Mouse (Mus musculus) liver, adult 2 months (tissue): Measurements from ENCODE around the gene Eme1. TPM values are rescaled to one million over a fixed set of nuclear protein-coding genes. Genes with fewer than 3 reads are reported as not detected.

ENCODE experiments used
- DNase-seq: peaks from one replicate; pipeline ENCODE4 v3.0.0-alpha.2; 2011; ENCODE audit warnings: low read depth, low spot score; ENCODE audit errors: extremely low read depth
- H3K27ac ChIP-seq: fragments of 200-500 bp; replicated peaks from 2 replicates; pipeline ENCODE4 v1.5.1; 2012; ENCODE audit warnings: low read depth, mild to moderate bottlenecking, control low read depth, inconsistent platforms, low read length; ENCODE audit not compliant: insufficient read depth
- H3K27me3 ChIP-seq: fragments of 200-500 bp; 2 replicates; pipeline ENCODE4 v1.6.1; 2012; ENCODE audit warnings: mild to moderate bottlenecking, moderate library complexity, low read length, inconsistent platforms; ENCODE audit not compliant: control insufficient read depth, insufficient read depth
- H3K36me3 ChIP-seq: fragments of 200-500 bp; 2 replicates; pipeline ENCODE4 v1.6.1; 2012; ENCODE audit warnings: low read length, inconsistent platforms; ENCODE audit not compliant: control insufficient read depth, insufficient read depth
- H3K4me1 ChIP-seq: fragments of 200-500 bp; 2 replicates; pipeline ENCODE4 v1.6.1; 2011; ENCODE audit warnings: low read length; ENCODE audit not compliant: control insufficient read depth, insufficient read depth
- H3K4me3 ChIP-seq: fragments of 200-500 bp; 2 replicates; pipeline ENCODE4 v1.5.1; 2011; ENCODE audit warnings: low read depth, mild to moderate bottlenecking, control low read depth, low read length, moderate library complexity; ENCODE audit not compliant: insufficient read depth
- H3K79me2 ChIP-seq: fragments of 200-500 bp; 2 replicates; pipeline ENCODE4 v1.6.1; 2012; ENCODE audit warnings: inconsistent platforms, mild to moderate bottlenecking, low read length, moderate library complexity; ENCODE audit not compliant: control insufficient read depth, insufficient read depth
- H3K9ac ChIP-seq: fragments of 200-500 bp; 2 replicates; pipeline ENCODE4 v1.6.1; 2012; ENCODE audit warnings: low read depth, mild to moderate bottlenecking, control low read depth, inconsistent platforms, low read length
- CTCF ChIP-seq: fragments of 200-500 bp; IDR thresholded peaks from 2 replicates; pipeline ENCODE4 v1.5.1; 2011; ENCODE audit warnings: low read depth, low read length, control low read depth
- POLR2A ChIP-seq: fragments of 200-500 bp; IDR thresholded peaks from 2 replicates; pipeline ENCODE4 v1.6.1; 2011; ENCODE audit warnings: low read length, control low read depth; ENCODE audit not compliant: insufficient read depth; ENCODE audit errors: extremely low read depth
- WGBS: fragments of 180-500 bp; shearing (Covaris S2); methylation state at CpG from one replicate; pipeline ENCODE4 v1.1.7; 2018; 5-methylcytosine and 5-hydroxymethylcytosine counted together
- polyA plus RNA-seq: library from polyadenylated mRNA; depleted of rRNA; stranded (reverse); fragments of >200 nt; gene quantifications from 2 replicates; pipeline ENCODE4 v1.2.3, GENCODE M21; 2012
- total RNA-seq: library from RNA; depleted of rRNA; stranded (reverse); fragments of >200 nt; gene quantifications from 2 replicates; pipeline ENCODE4 v1.2.3, GENCODE M21; 2014

Eme1 gene
- total and polyA plus RNA-seq, 2 experiments: 0.09 TPM; not detected in 1

DNA sequence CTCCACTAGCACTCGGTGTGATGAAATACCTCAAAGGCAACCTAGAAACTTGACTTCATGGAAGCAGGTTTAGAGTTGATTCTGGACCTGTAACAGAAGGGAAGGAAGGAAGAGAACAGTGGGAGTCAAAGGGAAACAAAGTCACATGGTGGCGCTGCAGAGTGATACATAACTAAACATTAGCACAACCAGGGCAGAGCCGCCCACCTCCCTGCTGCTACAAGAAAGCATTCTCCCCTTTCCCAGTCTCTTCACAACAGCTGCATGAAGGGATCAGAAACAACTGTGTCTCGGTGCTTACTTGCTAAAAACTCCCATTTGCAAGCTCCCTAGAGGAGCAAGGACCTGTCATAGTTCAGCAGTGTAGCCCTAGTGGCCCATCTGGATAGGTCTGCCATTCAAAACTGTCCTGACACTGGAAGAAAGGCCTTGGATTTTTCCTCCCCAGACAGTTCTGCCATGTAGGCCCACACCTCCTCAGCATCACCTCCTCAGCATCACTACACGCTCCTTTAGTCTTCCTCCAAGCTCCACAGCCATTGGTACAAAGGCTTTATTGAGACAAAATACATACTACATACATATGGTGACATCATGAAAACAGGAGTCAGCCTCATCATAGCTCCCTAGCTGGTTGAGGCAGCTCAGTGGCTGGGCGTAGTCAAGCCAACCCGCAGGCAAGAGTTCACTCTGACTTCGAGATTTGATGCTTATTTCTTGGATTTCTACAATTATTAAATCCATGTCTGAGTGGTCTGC lies 9.1 kb downstream of the Eme1 start:
- H3K9ac ChIP-seq: no peak overlapping the region
- no peak overlapping the region for H3K27ac ChIP-seq
- H3K4me1 ChIP-seq: no peaks in the 10 kb centered on the region
- TF ChIP-seq CTCF (no peak), POLR2A (no peak)
- H3K27me3 ChIP-seq: no peaks in the 10 kb centered on the region
- no peaks in the 10 kb centered on the region for H3K79me2 ChIP-seq
- H3K4me3 ChIP-seq: no peak overlapping the region
- no peak for DNase-seq
- peaks cover 41% of the 10 kb centered on the region for H3K36me3 ChIP-seq
- WGBS: 93% methylated on average over 8 of the region's 8 CpGs

DNA sequence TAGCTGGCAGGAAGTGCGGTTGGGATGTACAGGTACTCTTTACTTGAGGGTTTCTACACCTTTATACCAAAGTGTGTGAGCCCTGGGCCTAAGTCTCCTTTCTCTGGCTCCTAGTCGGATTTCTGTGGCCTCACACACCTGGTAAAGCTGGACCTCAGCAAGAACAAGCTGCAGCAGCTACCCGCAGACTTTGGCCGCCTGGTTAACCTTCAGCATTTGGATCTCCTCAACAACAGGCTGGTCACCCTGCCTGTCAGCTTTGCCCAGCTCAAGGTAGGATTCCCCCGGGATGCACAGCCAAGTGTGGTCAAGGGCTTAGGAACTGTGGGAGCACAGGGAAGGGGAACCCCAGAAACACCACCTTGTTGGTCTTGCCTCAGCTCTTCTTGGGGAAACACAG lies 19.3 kb downstream of the Eme1 start:
- peak; percentile 81 for DNase-seq
- H3K36me3 ChIP-seq: peaks cover 31% of the 10 kb centered on the region
- H3K4me1 ChIP-seq: peaks cover 19% of the 10 kb centered on the region
- 43% methylated on average over 5 of the region's 5 CpGs for WGBS
- no peaks in the 10 kb centered on the region for H3K27me3 ChIP-seq
- no peak for TF ChIP-seq POLR2A
- TF ChIP-seq CTCF: no peak
- no peak overlapping the region for H3K9ac ChIP-seq
- H3K27ac ChIP-seq: no peak overlapping the region
- H3K4me3 ChIP-seq: no peak overlapping the region
- peaks cover 9% of the 10 kb centered on the region; the same call in 1 of the 2 replicates for H3K79me2 ChIP-seq

DNA sequence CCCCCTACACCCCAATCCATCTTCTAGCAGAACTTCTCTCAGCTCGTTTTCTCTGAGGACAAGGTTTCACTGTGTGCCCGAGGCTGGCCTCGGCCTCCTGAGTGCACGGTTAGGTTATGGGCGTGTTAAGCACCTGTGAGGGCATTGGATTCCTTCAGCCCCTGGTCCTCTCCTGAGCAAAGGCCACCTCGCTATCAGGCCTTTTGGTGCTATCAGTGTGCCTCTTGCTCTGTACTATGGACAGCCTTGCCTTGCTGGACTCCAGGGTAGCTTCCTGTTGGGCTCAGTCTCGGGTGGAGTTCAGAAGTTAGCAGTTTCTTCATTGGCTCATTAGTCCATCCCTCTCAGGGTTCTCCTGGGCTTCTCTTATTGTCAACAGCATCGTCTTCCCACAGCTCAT lies 20.8 kb downstream of the Eme1 start:
- DNase-seq: peak; percentile 62
- Histone ChIP-seq H3K4me3 (no peak overlapping the region), H3K27me3 (no peaks in the 10 kb centered on the region), H3K79me2 (peaks cover 9% of the 10 kb centered on the region; the same call in 1 of the 2 replicates), H3K4me1 (peaks cover 19% of the 10 kb centered on the region), H3K9ac (no peak overlapping the region), H3K27ac (no peak overlapping the region), H3K36me3 (peaks cover 18% of the 10 kb centered on the region)
- TF ChIP-seq POLR2A (no peak), CTCF (no peak)
- 53% methylated on average over 8 of the region's 8 CpGs for WGBS

- Histone ChIP-seq H3K4me3 (no peak overlapping the region), H3K36me3 (peaks cover 16% of the 10 kb centered on the region), H3K27ac (no peak overlapping the region), H3K9ac (no peak overlapping the region), H3K4me1 (peaks cover 14% of the 10 kb centered on the region), H3K27me3 (no peaks in the 10 kb centered on the region), H3K79me2 (peaks cover 9% of the 10 kb centered on the region; the same call in 1 of the 2 replicates)
- DNase-seq: no peak
- 90% methylated on average over 5 of the region's 5 CpGs for whole genome bisulfite sequencing
- TF ChIP-seq POLR2A: no peak
- TF ChIP-seq CTCF: no peak
Observed at GRCm38 (mm10) chr11:94631969-94632368, 21.8 kb downstream of the Eme1 start.

DNA sequence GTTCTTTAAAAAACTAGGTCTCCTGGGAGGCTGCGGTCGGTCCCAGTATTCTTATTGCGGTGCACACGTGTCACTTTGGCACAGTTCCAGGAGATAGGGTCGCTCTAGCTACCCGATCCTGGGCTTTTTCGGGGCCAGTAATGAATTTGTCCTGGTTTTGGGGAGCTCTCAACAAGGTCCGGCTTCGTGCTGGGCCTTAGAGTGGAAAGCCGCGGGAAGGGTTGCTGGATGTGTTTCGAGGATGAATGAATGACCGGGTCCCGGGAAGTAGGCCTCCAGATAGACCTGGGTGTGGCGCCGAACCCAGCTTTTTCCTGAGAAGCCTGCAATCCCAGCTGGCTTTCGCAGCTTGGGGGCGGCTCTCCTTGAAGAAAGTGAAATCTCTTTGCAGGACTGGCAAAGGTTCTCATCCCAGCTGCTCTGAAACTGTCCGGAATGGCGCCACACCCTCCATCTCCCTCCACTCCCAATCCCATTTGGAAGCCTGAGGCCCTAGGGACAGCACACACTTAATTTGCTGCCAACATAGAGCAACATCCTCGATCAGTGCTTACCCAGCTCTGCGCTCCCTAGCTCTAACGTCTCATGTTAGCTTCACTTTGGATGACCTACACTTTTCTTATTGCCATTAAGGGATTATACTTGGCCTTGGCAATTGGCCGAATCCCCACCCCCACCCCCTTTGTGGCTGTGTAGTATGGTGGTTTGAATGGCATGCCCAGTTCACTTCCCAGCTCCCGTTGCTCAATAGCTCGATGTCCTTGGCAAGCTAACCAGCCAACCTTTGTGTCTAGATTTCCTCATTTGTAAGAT lies 23.4 kb downstream of the Eme1 start:
- WGBS: 2% methylated on average over 26 of the region's 26 CpGs
- peak overlapping the region; percentile 62 for H3K27ac ChIP-seq
- TF ChIP-seq CTCF (no peak), POLR2A (no peak)
- peaks cover 11% of the 10 kb centered on the region for H3K36me3 ChIP-seq
- H3K9ac ChIP-seq: peak overlapping the region; percentile 92
- peak overlapping the region; percentile 79 for H3K4me3 ChIP-seq
- no peaks in the 10 kb centered on the region for H3K27me3 ChIP-seq
- DNase-seq: peak; percentile 92
- peaks cover 9% of the 10 kb centered on the region; the same call in 1 of the 2 replicates for H3K79me2 ChIP-seq
- peaks cover 6% of the 10 kb centered on the region; the same call in 1 of the 2 replicates for H3K4me1 ChIP-seq

DNA sequence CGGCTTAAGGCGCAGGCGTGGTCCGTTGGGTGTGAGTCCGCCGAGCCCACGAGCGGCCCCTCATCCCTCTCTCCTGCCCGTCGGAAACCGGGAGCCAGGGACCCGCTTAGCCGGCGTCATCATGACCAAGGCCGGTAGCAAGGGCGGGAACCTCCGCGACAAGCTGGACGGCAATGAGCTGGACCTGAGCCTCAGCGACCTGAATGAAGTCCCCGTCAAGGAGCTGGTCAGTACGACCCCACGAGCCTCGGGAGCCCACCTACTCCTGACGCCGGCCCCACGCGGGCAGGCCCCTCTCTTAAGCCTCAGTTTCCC lies 23.9 kb downstream of the Eme1 start:
- Histone ChIP-seq H3K4me3 (peak overlapping the region; percentile 79), H3K79me2 (peaks cover 9% of the 10 kb centered on the region; the same call in 1 of the 2 replicates)
- no peak for DNase-seq

More for the DNA sequence above, 23.9 kb downstream of the Eme1 start:
- Histone ChIP-seq H3K4me1 (peaks cover 6% of the 10 kb centered on the region; the same call in 1 of the 2 replicates), H3K27me3 (no peaks in the 10 kb centered on the region), H3K36me3 (peaks cover 6% of the 10 kb centered on the region; the same call in 1 of the 2 replicates), H3K27ac (peak overlapping the region; percentile 62), H3K9ac (peak overlapping the region; percentile 92)
- TF ChIP-seq CTCF: no peak
- no peak for TF ChIP-seq POLR2A
- under 1% methylated on average over 28 of the region's 28 CpGs for WGBS
